Mouse (Mus musculus) liver, embryonic 15.5 days (tissue): ENCODE data around the gene Eif4enif1. TPM values are rescaled to one million over a fixed set of nuclear protein-coding genes. Genes with fewer than 3 reads are reported as not detected.
"Not testable (repeated sequence)": the region's sequence is repeated elsewhere in the genome, so short reads cannot be mapped to it uniquely, and the experiment has no call there.

Source experiments
- ATAC-seq: fragments of 200-750 bp; cut with Nextera tagmentation; 2 replicates; pipeline ENCODE4 v1.8.0; 2017; ENCODE audit warnings: moderate number of reproducible peaks, mild to moderate bottlenecking, moderate library complexity; ENCODE audit not compliant: insufficient read depth
- H3K27ac ChIP-seq: fragments of 300-500 bp; sonication (generic); replicated peaks from 2 replicates; pipeline ENCODE4 v1.5.1; 2015; ENCODE audit warnings: mild to moderate bottlenecking, inconsistent platforms
- H3K27me3 ChIP-seq: fragments of 300-500 bp; sonication (generic); 2 replicates; pipeline ENCODE4 v1.6.1; 2015; ENCODE audit warnings: mild to moderate bottlenecking, inconsistent platforms
- H3K36me3 ChIP-seq: fragments of 300-500 bp; sonication (generic); replicated peaks from 2 replicates; pipeline ENCODE4 v1.6.1; 2015; ENCODE audit warnings: moderate library complexity, mild to moderate bottlenecking, inconsistent platforms
- H3K4me1 ChIP-seq: fragments of 300-500 bp; sonication (generic); replicated peaks from 2 replicates; pipeline ENCODE4 v1.6.1; 2015; ENCODE audit warnings: inconsistent platforms
- H3K4me2 ChIP-seq: fragments of 300-500 bp; sonication (generic); 2 replicates; pipeline ENCODE4 v1.6.1; 2015; ENCODE audit warnings: moderate library complexity, mild to moderate bottlenecking, inconsistent platforms
- H3K4me3 ChIP-seq: fragments of 300-500 bp; sonication (generic); replicated peaks from 2 replicates; pipeline ENCODE4 v1.5.1; 2015; ENCODE audit warnings: mild to moderate bottlenecking, inconsistent platforms
- H3K9ac ChIP-seq: fragments of 300-500 bp; sonication (generic); 2 replicates; pipeline ENCODE4 v1.6.1; 2015; ENCODE audit warnings: moderate library complexity, mild to moderate bottlenecking, inconsistent platforms
- H3K9me3 ChIP-seq: fragments of 300-500 bp; sonication (generic); replicated peaks from 2 replicates; pipeline ENCODE4 v1.6.1; 2016; ENCODE audit warnings: inconsistent platforms
- WGBS: fragments of 180-500 bp; shearing (Covaris S2); methylation state at CpG from one replicate; pipeline ENCODE4 v1.1.7; 2015; ENCODE audit warnings: mixed read lengths; ENCODE audit not compliant: insufficient replicate concordance; 5-methylcytosine and 5-hydroxymethylcytosine counted together
- polyA plus RNA-seq: library from polyadenylated mRNA; unstranded; fragments of >200 nt; fragmentation: Nextera tagmentation; extraction: Ambion mirVana; gene quantifications from 2 replicates; pipeline ENCODE4 v1.2.1, GENCODE M21; 2015

Gene Eif4enif1
- polyA plus RNA-seq, 1 experiment from 2014 or later, result 22.3 TPM

DNA sequence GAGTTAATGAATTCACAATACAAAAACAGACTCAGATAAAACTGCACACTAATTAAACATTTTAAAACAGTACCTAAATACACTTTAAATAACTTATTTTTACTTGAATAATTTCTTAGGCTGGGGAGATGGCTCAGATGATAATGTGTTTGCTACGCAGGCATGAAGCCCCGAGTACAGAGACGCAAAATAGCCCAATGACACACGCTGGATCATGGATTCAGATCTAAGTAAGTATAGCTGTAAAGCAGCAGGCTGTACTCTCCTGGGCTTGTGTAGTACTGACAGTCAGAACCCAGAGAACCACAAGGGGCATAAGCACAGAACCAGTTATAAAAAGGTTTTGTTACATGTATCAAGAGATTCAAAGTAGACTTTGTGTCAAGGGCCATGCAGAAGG is 35.1 kb upstream of the Eif4enif1 start:
- not testable (repeated sequence) for H3K27ac ChIP-seq, ATAC-seq, H3K36me3 ChIP-seq, H3K4me3 ChIP-seq, H3K4me1 ChIP-seq, H3K27me3 ChIP-seq, H3K9me3 ChIP-seq, H3K4me2 ChIP-seq, H3K9ac ChIP-seq
- 73% methylated on average over 4 of the region's 4 CpGs for WGBS

- H3K4me3 ChIP-seq, H3K27me3 ChIP-seq, H3K4me1 ChIP-seq, H3K27ac ChIP-seq, H3K36me3 ChIP-seq, ATAC-seq, H3K9ac ChIP-seq, H3K9me3 ChIP-seq, H3K4me2 ChIP-seq: not testable (repeated sequence)
- 62% methylated on average over 4 of the region's 4 CpGs for WGBS
Observed at GRCm38 (mm10) chr11:3167571-3168001, 34.6 kb upstream of the Eif4enif1 start.

- H3K4me2 ChIP-seq, result not testable (repeated sequence)
Observed at GRCm38 (mm10) chr11:3169042-3169441, 33.1 kb upstream of the Eif4enif1 start.

DNA sequence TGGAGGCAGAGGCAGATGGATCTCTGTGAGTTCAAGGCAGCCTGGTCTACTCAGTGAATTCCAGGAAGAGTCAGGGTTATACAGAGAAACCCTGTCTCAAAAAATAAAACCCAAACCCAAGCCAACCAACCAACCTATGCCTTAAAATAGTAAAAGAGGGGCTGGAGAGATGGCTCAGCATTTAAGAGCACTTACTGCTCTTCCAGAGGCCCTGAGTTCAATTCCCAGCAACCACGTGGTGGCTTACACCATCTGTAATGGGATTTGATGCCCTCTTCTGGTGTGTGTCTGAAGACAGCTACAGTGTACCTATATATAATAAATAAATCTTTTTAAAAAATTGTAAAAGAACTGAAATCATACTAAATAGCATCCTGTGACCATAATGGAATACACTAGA is 30.3 kb upstream of the Eif4enif1 start:
- not testable (repeated sequence) for H3K4me3 ChIP-seq, ATAC-seq, H3K9ac ChIP-seq, H3K27me3 ChIP-seq, H3K9me3 ChIP-seq, H3K27ac ChIP-seq, H3K4me2 ChIP-seq, H3K4me1 ChIP-seq, H3K36me3 ChIP-seq
- 43% methylated on average over 1 of the region's 1 CpGs for WGBS

More at GRCm38 (mm10) chr11:3169042-3169441, 33.1 kb upstream of the Eif4enif1 start:
- not testable (repeated sequence) for H3K36me3 ChIP-seq, H3K4me1 ChIP-seq, ATAC-seq, H3K9ac ChIP-seq, H3K4me3 ChIP-seq, H3K27me3 ChIP-seq, H3K27ac ChIP-seq
- H3K9me3 ChIP-seq, result peaks cover 10% of the 10 kb centered on the region; the same call in 1 of the 2 replicates
- 51% methylated on average over 2 of the region's 2 CpGs for WGBS

DNA sequence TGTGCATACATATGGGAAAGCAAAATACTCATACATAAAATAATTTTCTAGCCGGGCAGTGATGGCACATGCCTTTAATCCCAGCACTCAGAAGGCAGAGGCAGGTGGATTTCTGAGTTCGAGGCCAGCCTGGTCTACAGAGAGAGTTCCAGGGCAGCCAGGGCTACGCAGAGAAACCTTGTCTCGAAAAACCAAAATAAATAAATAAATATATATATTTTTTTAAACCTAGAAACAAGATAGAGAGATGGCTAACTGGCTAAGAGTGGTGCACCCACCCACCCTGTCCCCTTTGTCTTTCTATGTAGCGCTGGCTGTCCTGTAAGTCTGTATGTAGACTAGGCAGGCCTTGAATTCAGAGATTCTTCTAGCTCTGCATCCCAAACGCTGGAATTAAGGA is 29.7 kb upstream of the Eif4enif1 start:
- not testable (repeated sequence) for H3K4me1 ChIP-seq, H3K4me2 ChIP-seq, ATAC-seq, H3K27me3 ChIP-seq, H3K9ac ChIP-seq, H3K4me3 ChIP-seq, H3K36me3 ChIP-seq, H3K27ac ChIP-seq, H3K9me3 ChIP-seq
- WGBS, result 53% methylated on average over 6 of the region's 6 CpGs

GRCm38 (mm10) chr11:3173425-3174318 is 28.5 kb upstream of the Eif4enif1 start:
- H3K27ac ChIP-seq, H3K4me3 ChIP-seq, H3K27me3 ChIP-seq, H3K9ac ChIP-seq, H3K9me3 ChIP-seq, H3K4me2 ChIP-seq, H3K36me3 ChIP-seq, H3K4me1 ChIP-seq: not testable (repeated sequence)
- 69% methylated on average over 11 of the region's 11 CpGs for WGBS
- ATAC-seq, result peak; percentile 45

DNA sequence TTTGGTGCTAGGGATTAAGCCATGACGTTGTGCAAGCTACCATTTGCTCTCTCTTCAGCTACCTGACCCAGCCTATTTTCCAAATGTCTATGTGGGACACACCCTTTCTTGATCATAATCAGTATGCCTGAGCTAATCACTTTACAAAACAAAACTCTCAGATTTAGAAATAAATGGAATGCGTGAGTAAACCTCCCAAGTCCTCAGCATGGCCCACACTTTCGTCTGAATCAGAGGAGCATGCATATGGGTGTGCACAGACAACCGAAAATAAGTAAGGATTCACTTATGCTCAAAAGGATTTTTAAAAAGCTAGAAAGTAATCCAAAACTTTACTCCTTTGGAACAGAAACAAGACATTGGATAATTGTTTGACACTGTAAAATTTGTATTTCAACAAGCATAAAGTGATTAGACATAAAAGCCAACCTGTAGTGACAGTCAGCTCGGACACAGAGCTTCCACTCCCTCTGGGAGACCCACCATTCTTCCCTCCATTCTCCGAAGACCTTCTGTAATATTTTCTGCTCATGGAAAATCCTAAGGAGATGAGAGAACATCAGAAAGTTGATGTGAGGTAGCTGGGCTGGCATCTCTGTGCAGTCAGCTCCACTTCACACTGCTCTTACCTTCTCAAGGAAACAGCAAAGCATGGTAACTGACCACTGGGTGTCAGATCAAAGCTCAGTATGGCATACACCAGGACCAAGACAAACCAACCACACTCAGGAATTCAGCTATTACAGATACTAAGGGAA is 23.0 kb upstream of the Eif4enif1 start:
- not testable (repeated sequence) for H3K9ac ChIP-seq, ATAC-seq, H3K4me3 ChIP-seq, H3K36me3 ChIP-seq, H3K9me3 ChIP-seq, H3K27ac ChIP-seq, H3K4me1 ChIP-seq, H3K4me2 ChIP-seq, H3K27me3 ChIP-seq
- 68% methylated on average over 6 of the region's 6 CpGs for WGBS

DNA sequence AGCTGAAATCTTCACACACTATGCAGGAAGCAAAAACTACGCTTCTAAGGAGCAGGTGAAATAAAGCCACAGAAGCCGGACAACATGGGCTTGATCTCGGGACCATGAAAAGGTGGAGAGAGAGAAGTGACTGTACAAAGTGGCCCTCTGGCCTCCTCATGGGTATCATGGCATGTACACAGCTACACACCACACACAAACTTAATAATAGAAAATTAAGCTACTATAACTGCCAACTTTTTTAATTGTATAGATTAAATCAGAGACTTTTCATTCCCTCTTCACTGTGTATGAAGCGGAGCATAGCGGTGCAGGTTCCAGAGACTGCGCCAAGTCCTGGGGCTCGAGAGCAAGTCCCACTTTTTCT is 22.5 kb upstream of the Eif4enif1 start:
- H3K36me3 ChIP-seq, H3K4me2 ChIP-seq, H3K27ac ChIP-seq, ATAC-seq, H3K27me3 ChIP-seq, H3K9me3 ChIP-seq, H3K9ac ChIP-seq, H3K4me1 ChIP-seq, H3K4me3 ChIP-seq: not testable (repeated sequence)
- WGBS, result 73% methylated on average over 7 of the region's 7 CpGs

- not testable (repeated sequence) for H3K9me3 ChIP-seq, H3K27ac ChIP-seq, H3K36me3 ChIP-seq, H3K9ac ChIP-seq, H3K4me2 ChIP-seq, ATAC-seq, H3K4me1 ChIP-seq, H3K27me3 ChIP-seq, H3K4me3 ChIP-seq
- WGBS, result 67% methylated on average over 6 of the region's 6 CpGs
Observed at GRCm38 (mm10) chr11:3180510-3181160, 21.6 kb upstream of the Eif4enif1 start.

DNA sequence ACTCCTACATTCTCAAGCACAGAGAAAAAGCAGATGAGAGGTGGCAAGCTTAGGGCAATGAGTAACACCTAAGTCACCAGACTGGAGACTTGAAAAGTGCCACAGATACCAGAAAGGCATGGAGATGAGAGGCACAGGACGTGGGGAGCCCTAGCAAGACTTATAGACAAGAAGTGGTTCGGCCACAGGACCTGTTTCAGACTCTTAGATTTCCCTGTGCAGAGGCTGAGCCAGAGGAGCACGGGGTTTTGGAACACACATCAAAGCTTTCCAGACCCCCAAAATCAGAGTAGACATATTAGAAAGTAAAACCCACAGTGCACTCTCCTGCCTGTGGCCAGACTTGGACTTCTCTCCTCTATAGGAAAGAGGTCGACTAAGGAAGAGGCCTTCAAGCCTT is 20.9 kb upstream of the Eif4enif1 start:
- H3K27me3 ChIP-seq, H3K9me3 ChIP-seq, H3K27ac ChIP-seq, H3K4me3 ChIP-seq, H3K9ac ChIP-seq, H3K36me3 ChIP-seq, H3K4me2 ChIP-seq, H3K4me1 ChIP-seq, ATAC-seq: not testable (repeated sequence)
- WGBS, result 25% methylated on average over 4 of the region's 4 CpGs

- not testable (repeated sequence) for H3K4me1 ChIP-seq, H3K27me3 ChIP-seq, H3K4me2 ChIP-seq, H3K27ac ChIP-seq, H3K9ac ChIP-seq, H3K36me3 ChIP-seq, ATAC-seq, H3K9me3 ChIP-seq, H3K4me3 ChIP-seq
- WGBS, result 38% methylated on average over 1 of the region's 1 CpGs
Observed at GRCm38 (mm10) chr11:3181971-3182370, 20.2 kb upstream of the Eif4enif1 start.
